Mouse (Mus musculus): ENCODE data around the gene B4gat1.

DNA sequence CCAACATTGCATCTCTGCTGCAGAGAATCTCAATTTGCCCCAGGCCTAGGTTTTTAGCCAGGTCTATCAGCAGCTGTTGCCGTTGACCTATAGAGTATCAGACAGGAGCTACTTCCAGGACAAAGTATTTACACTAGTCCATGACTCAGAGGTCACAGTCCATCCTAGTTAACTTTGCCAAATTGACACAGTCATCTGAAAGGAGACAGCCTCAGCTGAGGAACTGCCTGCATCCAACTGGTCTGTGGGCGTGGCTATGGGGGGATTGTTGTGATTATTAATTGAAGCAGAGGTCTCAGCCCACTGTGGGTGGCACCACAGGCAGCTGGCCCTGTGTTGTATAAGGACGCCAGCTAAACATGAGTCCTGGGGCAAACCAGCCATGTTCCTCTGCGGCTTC lies 33.7 kb upstream of the B4gat1 start:
- TF ChIP-seq EP300 (IDR thresholded peaks at IDR 0.05; ENCODE audit: low read depth): no peak
- no peak for TF ChIP-seq CTCF (IDR thresholded peaks at IDR 0.05; ENCODE audit: low read depth)

Measured in liver, embryonic 14.5 days (tissue).